Mouse (Mus musculus): ENCODE measurements around the gene Gm21983. TPM values are rescaled to one million over a fixed set of nuclear protein-coding genes. Genes with fewer than 3 reads are reported as not detected.

Gm21983 gene
- polyA plus RNA-seq, 1 experiment = not detected

DNA sequence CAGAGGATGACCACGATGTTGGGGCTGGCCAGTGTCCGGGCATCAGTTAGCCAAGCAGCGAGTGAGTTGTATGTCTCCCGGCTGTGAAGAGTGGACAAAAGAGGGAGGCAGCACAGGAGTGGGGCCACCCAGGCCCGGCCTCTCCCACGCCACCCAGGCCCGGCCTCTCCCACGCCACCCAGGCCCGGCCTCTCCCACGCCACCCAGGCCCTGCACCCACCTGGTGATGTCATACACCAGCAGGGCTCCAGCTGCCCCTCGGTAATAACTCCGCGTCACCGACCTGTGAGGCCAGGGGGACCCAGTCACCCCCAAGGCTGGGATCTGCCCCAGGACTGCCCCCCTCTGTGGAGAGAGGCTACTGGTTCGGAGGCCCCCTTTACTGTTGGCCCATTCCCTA is 6.4 kb downstream of the Gm21983 start:
- TF ChIP-seq POLR2A (IDR thresholded peaks at IDR 0.05; ENCODE audit: control insufficient read depth, low read depth, low read length) (no peak), CTCF (IDR thresholded peaks at IDR 0.05; ENCODE audit: control insufficient read depth, insufficient read depth, insufficient replicate concordance, low read depth, low read length) (no peak)
- Histone ChIP-seq H3K27ac (ENCODE audit: control insufficient read depth, insufficient read depth, low read depth, low read length) (peak overlapping the region; percentile 67), H3K27me3 (ENCODE audit: control insufficient read depth, insufficient read depth, low read length) (no peaks in the 10 kb centered on the region), H3K4me1 (ENCODE audit: control insufficient read depth, insufficient read depth, low read length) (peaks cover 6% of the 10 kb centered on the region), H3K4me3 (ENCODE audit: control insufficient read depth, low read depth, low read length) (peak overlapping the region; percentile 37), H3K36me3 (ENCODE audit: control insufficient read depth, insufficient read depth, low read length) (no peaks in the 10 kb centered on the region)

GRCm38 (mm10) chr7:27170981-27171380 is 9.9 kb downstream of the Gm21983 start:
- H3K36me3 ChIP-seq (ENCODE audit: control insufficient read depth, insufficient read depth, low read length) = no peaks in the 10 kb centered on the region
- H3K27ac ChIP-seq (ENCODE audit: control insufficient read depth, insufficient read depth, low read depth, low read length) = no peak overlapping the region
- no peaks in the 10 kb centered on the region for H3K27me3 ChIP-seq (ENCODE audit: control insufficient read depth, insufficient read depth, low read length)
- H3K4me1 ChIP-seq (ENCODE audit: control insufficient read depth, insufficient read depth, low read length) = peaks cover 12% of the 10 kb centered on the region
- H3K4me3 ChIP-seq (ENCODE audit: control insufficient read depth, low read depth, low read length) = no peak overlapping the region
- TF ChIP-seq POLR2A (IDR thresholded peaks at IDR 0.05; ENCODE audit: control insufficient read depth, low read depth, low read length) (no peak), CTCF (IDR thresholded peaks at IDR 0.05; ENCODE audit: control insufficient read depth, insufficient read depth, insufficient replicate concordance, low read depth, low read length) (no peak)

- Histone ChIP-seq H3K27ac (ENCODE audit: control insufficient read depth, insufficient read depth, low read depth, low read length) (no peak overlapping the region), H3K4me3 (ENCODE audit: control insufficient read depth, low read depth, low read length) (no peak overlapping the region), H3K4me1 (ENCODE audit: control insufficient read depth, insufficient read depth, low read length) (peaks cover 24% of the 10 kb centered on the region), H3K27me3 (ENCODE audit: control insufficient read depth, insufficient read depth, low read length) (no peaks in the 10 kb centered on the region), H3K36me3 (ENCODE audit: control insufficient read depth, insufficient read depth, low read length) (no peaks in the 10 kb centered on the region)
- TF ChIP-seq POLR2A (IDR thresholded peaks at IDR 0.05; ENCODE audit: control insufficient read depth, low read depth, low read length) (no peak), CTCF (IDR thresholded peaks at IDR 0.05; ENCODE audit: control insufficient read depth, insufficient read depth, insufficient replicate concordance, low read depth, low read length) (no peak)
Measured at GRCm38 (mm10) chr7:27168371-27168770, 12.5 kb downstream of the Gm21983 start.

DNA sequence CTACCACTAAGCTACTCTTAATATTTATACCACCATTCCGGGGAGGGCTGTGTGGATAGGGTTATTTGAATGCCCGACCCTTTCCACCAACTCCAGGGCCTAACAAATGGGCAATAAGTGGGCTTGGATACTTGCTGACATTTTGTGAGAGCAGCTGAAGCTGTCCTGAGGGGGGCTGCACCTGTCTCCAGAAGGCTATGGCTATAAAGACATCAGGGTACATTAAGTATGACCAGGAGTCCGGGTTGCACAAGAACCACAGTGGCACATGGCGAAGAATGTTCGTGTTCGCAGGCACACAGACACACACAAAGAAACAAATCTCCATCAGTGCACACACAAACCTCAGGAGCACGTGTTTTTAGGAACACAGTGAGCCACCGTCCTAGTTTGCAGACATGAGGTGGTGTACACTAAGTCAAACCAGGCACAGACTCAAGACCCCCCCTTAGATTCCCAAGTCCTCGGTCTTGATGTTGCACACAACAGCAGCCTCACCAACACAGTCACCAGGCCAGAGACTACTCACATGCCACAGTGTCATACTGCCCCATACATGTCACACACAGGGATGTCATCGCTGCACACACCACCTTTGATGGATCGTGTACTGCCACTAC is 13.3 kb downstream of the Gm21983 start:
- H3K36me3 ChIP-seq (ENCODE audit: control insufficient read depth, insufficient read depth, low read length) = no peaks in the 10 kb centered on the region

DNA sequence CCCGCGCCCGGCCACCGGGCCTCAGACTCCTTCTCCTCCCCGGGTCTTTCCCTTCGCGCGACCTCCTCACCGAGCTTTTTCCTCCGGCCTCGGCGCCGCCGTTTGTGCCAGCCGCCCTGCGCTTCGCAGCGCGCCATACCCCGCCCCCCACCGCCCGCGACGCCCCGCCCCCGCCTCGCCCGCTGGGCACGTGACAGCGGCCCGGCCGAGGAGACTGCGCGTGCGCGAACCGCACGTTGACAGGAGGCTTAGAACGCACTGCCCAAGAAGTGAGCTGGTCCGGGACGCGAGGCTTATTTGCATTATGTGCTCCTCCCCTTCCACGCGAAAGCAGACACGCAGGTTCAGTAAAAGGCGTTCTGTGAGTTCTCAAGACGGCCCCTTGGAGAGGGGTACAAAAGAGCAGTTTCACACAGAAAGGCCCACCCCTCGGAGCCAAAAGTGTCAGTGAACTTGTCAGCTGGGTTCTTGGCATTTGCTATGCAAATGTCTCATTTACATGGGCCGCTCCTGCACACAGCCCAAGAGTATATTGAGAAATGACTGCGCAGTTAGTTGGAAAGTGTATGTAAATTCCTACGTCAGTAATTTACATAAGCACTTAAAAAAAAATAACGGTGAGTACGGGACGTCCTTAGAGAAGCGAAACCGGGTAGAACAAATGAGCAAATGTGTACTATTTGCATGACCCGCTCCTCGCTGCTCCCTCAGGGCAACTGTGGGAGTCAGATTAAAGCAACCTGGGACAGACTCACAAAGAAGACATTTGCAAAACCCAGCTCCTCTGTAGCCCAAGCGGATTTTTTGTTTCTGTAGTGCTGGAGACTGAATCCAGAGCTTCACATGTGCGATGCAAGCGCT is 14.0 kb downstream of the Gm21983 start, which contains the start of gene Egln2:
Gene Egln2, minus strand, starts transcription at position 189 of the 861 bp plus-strand sequence.
- H3K27ac ChIP-seq (ENCODE audit: control insufficient read depth, insufficient read depth, low read depth, low read length) = peak within 1 kb of the TSS; percentile 99
- 0 out of 2 replicates have a peak, but pooled peaks have one; percentile 11 for TF ChIP-seq CTCF (IDR thresholded peaks at IDR 0.05; ENCODE audit: control insufficient read depth, insufficient read depth, insufficient replicate concordance, low read depth, low read length)
- peak; percentile 5 for TF ChIP-seq POLR2A (IDR thresholded peaks at IDR 0.05; ENCODE audit: control insufficient read depth, low read depth, low read length)
- H3K36me3 ChIP-seq (ENCODE audit: control insufficient read depth, insufficient read depth, low read length) = no peaks in the 10 kb centered on the region; the same call in 1 of the 2 replicates
- peaks cover 24% of the 10 kb centered on the region for H3K4me1 ChIP-seq (ENCODE audit: control insufficient read depth, insufficient read depth, low read length)
- no peaks in the 10 kb centered on the region for H3K27me3 ChIP-seq (ENCODE audit: control insufficient read depth, insufficient read depth, low read length)
- peak within 1 kb of the TSS; percentile 87 for H3K4me3 ChIP-seq (ENCODE audit: control insufficient read depth, low read depth, low read length)

More for the DNA sequence above, 13.3 kb downstream of the Gm21983 start:
- Histone ChIP-seq H3K4me1 (ENCODE audit: control insufficient read depth, insufficient read depth, low read length) (peaks cover 24% of the 10 kb centered on the region), H3K27ac (ENCODE audit: control insufficient read depth, insufficient read depth, low read depth, low read length) (peak overlapping the region; percentile 91), H3K27me3 (ENCODE audit: control insufficient read depth, insufficient read depth, low read length) (no peaks in the 10 kb centered on the region), H3K4me3 (ENCODE audit: control insufficient read depth, low read depth, low read length) (no peak overlapping the region)
- TF ChIP-seq POLR2A (IDR thresholded peaks at IDR 0.05; ENCODE audit: control insufficient read depth, low read depth, low read length) (no peak), CTCF (IDR thresholded peaks at IDR 0.05; ENCODE audit: control insufficient read depth, insufficient read depth, insufficient replicate concordance, low read depth, low read length) (no peak)

GRCm38 (mm10) chr7:27166229-27166613 is 14.7 kb downstream of the Gm21983 start:
- H3K27ac ChIP-seq (ENCODE audit: control insufficient read depth, insufficient read depth, low read depth, low read length) = peak overlapping the region; percentile 99
- H3K27me3 ChIP-seq (ENCODE audit: control insufficient read depth, insufficient read depth, low read length) = no peaks in the 10 kb centered on the region
- TF ChIP-seq CTCF (IDR thresholded peaks at IDR 0.05; ENCODE audit: control insufficient read depth, insufficient read depth, insufficient replicate concordance, low read depth, low read length) (no peak), POLR2A (IDR thresholded peaks at IDR 0.05; ENCODE audit: control insufficient read depth, low read depth, low read length) (peak; percentile 82)
- H3K36me3 ChIP-seq (ENCODE audit: control insufficient read depth, insufficient read depth, low read length) = no peaks in the 10 kb centered on the region; the same call in 1 of the 2 replicates
- H3K4me3 ChIP-seq (ENCODE audit: control insufficient read depth, low read depth, low read length) = peak overlapping the region; percentile 87
- H3K4me1 ChIP-seq (ENCODE audit: control insufficient read depth, insufficient read depth, low read length) = peaks cover 24% of the 10 kb centered on the region

GRCm38 (mm10) chr7:27165696-27166095 is 15.2 kb downstream of the Gm21983 start:
- peaks cover 24% of the 10 kb centered on the region for H3K4me1 ChIP-seq (ENCODE audit: control insufficient read depth, insufficient read depth, low read length)
- peak overlapping the region; percentile 87 for H3K4me3 ChIP-seq (ENCODE audit: control insufficient read depth, low read depth, low read length)
- H3K36me3 ChIP-seq (ENCODE audit: control insufficient read depth, insufficient read depth, low read length) = no peaks in the 10 kb centered on the region; the same call in 1 of the 2 replicates
- peak overlapping the region; percentile 99 for H3K27ac ChIP-seq (ENCODE audit: control insufficient read depth, insufficient read depth, low read depth, low read length)
- no peaks in the 10 kb centered on the region for H3K27me3 ChIP-seq (ENCODE audit: control insufficient read depth, insufficient read depth, low read length)
- TF ChIP-seq CTCF (IDR thresholded peaks at IDR 0.05; ENCODE audit: control insufficient read depth, insufficient read depth, insufficient replicate concordance, low read depth, low read length) = no peak
- TF ChIP-seq POLR2A (IDR thresholded peaks at IDR 0.05; ENCODE audit: control insufficient read depth, low read depth, low read length) = no peak

Measured in testis, adult 2 months (tissue).